Mouse (Mus musculus): Measurements from ENCODE around the gene Mospd3. TPM values are rescaled to one million over a fixed set of nuclear protein-coding genes. Genes with fewer than 3 reads are reported as not detected.

Mospd3 gene
- total and polyA plus RNA-seq, 2 experiments from 2014 or later: 5.8 to 67.9 TPM

DNA sequence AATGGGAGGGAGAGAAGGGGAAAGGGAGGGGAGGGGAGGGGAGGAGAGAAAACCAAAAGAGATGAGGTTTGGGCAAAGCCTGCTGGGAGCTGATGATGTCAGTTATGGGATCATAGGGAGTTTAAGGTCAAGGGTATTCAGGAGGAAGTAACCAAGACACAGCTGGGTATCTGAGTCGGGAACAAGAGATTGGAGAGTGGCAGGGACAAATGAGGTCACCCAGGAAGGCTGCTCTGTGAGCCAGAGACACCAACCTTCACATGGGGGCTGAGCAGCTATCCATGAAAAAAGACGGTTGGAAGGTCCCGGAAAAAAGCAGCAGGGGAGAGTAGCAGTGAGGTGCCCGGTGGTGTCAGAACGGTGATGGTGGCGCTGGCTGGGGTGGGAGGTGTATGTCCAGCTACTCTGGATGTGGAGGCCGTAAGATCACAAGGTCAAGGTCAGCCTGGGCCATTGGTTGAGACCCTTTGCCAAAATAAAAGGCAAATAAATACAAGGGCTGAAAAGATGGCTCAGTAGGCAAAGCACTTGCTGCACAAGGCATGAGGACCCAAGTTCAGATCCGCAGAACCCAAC lies 32.5 kb downstream of the Mospd3 start:
- ATAC-seq: no peak
- no peak for DNase-seq
- H3K36me3 ChIP-seq (ENCODE audit: insufficient read depth): peaks cover 21% of the 10 kb centered on the region
- no peak overlapping the region for H3K4me2 ChIP-seq (ENCODE audit: low read depth)
- no peak overlapping the region for H3K27ac ChIP-seq (ENCODE audit: low read depth, low read length)
- no peaks in the 10 kb centered on the region for H3K9me3 ChIP-seq (ENCODE audit: low read length)
- H3K27me3 ChIP-seq (ENCODE audit: insufficient read depth, low read length): no peaks in the 10 kb centered on the region
- TF ChIP-seq CTCF (IDR thresholded peaks at IDR 0.05; ENCODE audit: low read depth): no peak
- H3K4me3 ChIP-seq (ENCODE audit: low read depth, low read length): no peak overlapping the region
- 82% methylated on average over 8 of the region's 8 CpGs for WGBS
- no peaks in the 10 kb centered on the region for H3K4me1 ChIP-seq (ENCODE audit: insufficient read depth)
- H3K9ac ChIP-seq: no peak overlapping the region

DNA sequence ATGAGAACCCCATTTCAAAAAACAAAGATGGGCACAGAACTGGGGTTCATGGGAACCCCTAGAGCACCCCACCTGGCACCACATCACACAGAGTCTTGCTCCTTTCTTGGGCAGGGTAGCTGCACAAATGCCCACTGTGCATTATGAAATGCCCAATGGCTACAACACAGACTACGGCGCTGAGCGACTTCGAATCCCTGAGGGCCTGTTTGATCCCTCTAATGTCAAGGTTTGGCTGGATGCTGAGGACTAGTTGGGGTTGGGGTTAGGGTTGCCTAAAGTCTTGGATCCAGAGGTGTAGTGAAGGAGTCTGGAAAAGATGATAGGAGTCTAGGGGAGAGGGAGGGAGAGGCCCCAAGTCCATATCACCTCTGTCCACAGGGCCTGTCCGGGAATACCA lies 34.4 kb downstream of the Mospd3 start:
- 93% methylated on average over 5 of the region's 5 CpGs for WGBS
- no peak overlapping the region for H3K9ac ChIP-seq
- peaks cover 21% of the 10 kb centered on the region for H3K36me3 ChIP-seq (ENCODE audit: insufficient read depth)
- no peak for TF ChIP-seq CTCF (IDR thresholded peaks at IDR 0.05; ENCODE audit: low read depth)
- no peaks in the 10 kb centered on the region for H3K27me3 ChIP-seq (ENCODE audit: insufficient read depth, low read length)
- H3K27ac ChIP-seq (ENCODE audit: low read depth, low read length): no peak overlapping the region
- H3K4me2 ChIP-seq (ENCODE audit: low read depth): no peak overlapping the region
- no peak overlapping the region for H3K4me3 ChIP-seq (ENCODE audit: low read depth, low read length)
- no peaks in the 10 kb centered on the region for H3K4me1 ChIP-seq (ENCODE audit: insufficient read depth)
- no peak for DNase-seq
- ATAC-seq: no peak
- H3K9me3 ChIP-seq (ENCODE audit: low read length): no peaks in the 10 kb centered on the region

DNA sequence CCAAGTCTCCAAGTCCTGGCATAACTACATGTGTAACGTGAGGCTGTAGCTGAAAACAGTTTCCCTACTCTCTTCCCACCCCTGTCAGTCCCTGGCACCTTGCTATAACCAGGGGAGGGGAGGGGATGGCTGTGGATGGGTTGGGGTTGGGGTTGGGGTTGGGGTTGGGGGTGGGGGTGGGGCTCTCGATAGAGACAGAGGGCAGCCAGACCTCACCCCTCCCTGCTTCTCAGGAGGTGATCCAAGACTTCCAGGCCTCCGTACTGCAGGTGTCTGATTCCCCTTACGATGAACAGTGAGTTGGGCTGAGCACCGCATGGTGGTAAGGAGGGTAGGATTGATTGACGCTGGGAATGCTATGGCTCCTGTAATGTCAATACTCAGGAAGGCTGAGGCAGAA lies 35.1 kb downstream of the Mospd3 start:
- no peak overlapping the region for H3K4me2 ChIP-seq (ENCODE audit: low read depth)
- no peak overlapping the region for H3K9ac ChIP-seq
- no peaks in the 10 kb centered on the region for H3K9me3 ChIP-seq (ENCODE audit: low read length)
- no peaks in the 10 kb centered on the region for H3K4me1 ChIP-seq (ENCODE audit: insufficient read depth)
- H3K27ac ChIP-seq (ENCODE audit: low read depth, low read length): no peak overlapping the region
- WGBS: 73% methylated on average over 6 of the region's 6 CpGs
- peaks cover 21% of the 10 kb centered on the region for H3K36me3 ChIP-seq (ENCODE audit: insufficient read depth)
- ATAC-seq: no peak
- TF ChIP-seq CTCF (IDR thresholded peaks at IDR 0.05; ENCODE audit: low read depth): no peak
- no peak overlapping the region for H3K4me3 ChIP-seq (ENCODE audit: low read depth, low read length)
- no peaks in the 10 kb centered on the region for H3K27me3 ChIP-seq (ENCODE audit: insufficient read depth, low read length)
- DNase-seq: no peak

DNA sequence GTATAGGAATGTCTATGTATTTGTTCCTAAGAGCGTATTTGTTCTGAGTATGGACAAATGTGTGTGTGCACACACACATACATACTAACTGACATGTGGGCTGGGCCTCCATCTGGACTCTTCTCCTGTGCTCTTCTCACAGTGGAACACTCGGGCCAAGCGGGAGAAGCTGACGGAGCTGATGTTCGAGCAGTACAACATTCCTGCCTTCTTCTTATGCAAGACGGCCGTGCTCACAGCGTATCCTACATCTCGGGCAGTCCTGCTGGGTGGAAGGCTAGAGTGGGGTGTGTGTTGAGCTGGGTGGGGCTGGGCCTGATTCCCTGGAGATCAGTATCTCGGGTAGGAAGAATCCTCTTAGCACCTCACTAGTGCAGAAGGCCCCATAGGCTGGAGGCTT lies 37.9 kb downstream of the Mospd3 start:
- Histone ChIP-seq H3K27ac (ENCODE audit: low read depth, low read length) (no peak overlapping the region), H3K4me2 (ENCODE audit: low read depth) (no peak overlapping the region), H3K4me1 (ENCODE audit: insufficient read depth) (no peaks in the 10 kb centered on the region), H3K4me3 (ENCODE audit: low read depth, low read length) (no peak overlapping the region), H3K9me3 (ENCODE audit: low read length) (no peaks in the 10 kb centered on the region), H3K27me3 (ENCODE audit: insufficient read depth, low read length) (no peaks in the 10 kb centered on the region), H3K9ac (no peak overlapping the region), H3K36me3 (ENCODE audit: insufficient read depth) (peaks cover 28% of the 10 kb centered on the region)
- WGBS: 75% methylated on average over 10 of the region's 10 CpGs
- DNase-seq: no peak
- no peak for ATAC-seq
- no peak for TF ChIP-seq CTCF (IDR thresholded peaks at IDR 0.05; ENCODE audit: low read depth)

DNA sequence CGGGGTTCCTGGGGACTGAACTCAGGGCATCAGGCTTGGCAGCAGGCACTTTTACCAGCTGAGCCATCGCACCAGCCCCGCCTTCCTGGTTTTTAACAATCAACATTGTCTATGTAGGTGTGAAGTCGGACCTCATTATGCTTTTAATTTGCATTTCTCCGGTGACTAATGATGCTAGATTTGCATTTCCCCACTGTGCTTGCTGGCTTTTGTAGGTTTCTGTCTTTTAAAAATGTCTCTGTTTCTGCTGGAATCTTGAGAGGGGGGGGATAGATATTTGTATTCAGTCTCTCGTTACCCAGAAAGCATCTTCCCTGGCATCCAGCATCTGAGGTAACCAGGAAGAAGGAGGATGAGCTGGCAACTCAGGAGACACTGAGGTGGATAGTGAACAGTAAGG lies 39.3 kb downstream of the Mospd3 start:
- ATAC-seq (no peak), DNase-seq (no peak)
- H3K4me3 ChIP-seq (ENCODE audit: low read depth, low read length): no peak overlapping the region
- H3K4me2 ChIP-seq (ENCODE audit: low read depth): no peak overlapping the region
- no peak overlapping the region for H3K9ac ChIP-seq
- TF ChIP-seq CTCF (IDR thresholded peaks at IDR 0.05; ENCODE audit: low read depth): no peak
- WGBS: 32% methylated on average over 6 of the region's 6 CpGs
- H3K9me3 ChIP-seq (ENCODE audit: low read length): no peaks in the 10 kb centered on the region
- peaks cover 25% of the 10 kb centered on the region for H3K36me3 ChIP-seq (ENCODE audit: insufficient read depth)
- no peaks in the 10 kb centered on the region for H3K27me3 ChIP-seq (ENCODE audit: insufficient read depth, low read length)
- no peaks in the 10 kb centered on the region for H3K4me1 ChIP-seq (ENCODE audit: insufficient read depth)
- no peak overlapping the region for H3K27ac ChIP-seq (ENCODE audit: low read depth, low read length)

DNA sequence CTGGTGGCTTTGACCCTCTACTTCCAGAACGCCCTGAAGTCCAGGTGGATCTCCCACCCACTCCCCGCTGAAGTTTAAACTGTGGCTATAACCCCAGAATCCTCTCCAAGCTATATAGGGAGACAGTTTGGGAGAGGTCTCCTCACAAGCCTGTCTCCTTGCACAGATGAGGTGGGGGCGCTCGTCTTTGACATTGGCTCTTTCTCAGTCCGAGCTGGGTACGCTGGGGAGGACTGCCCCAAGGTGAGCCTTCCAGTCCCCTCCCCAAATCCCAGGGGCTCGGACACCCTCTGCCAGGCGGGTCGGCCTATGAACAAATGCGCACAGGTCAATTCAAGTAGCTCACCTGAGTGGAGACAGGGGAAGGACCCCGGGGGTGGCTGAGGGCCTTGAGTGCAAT lies 47.0 kb downstream of the Mospd3 start:
- Histone ChIP-seq H3K9ac (peak overlapping the region; percentile 81), H3K4me2 (ENCODE audit: low read depth) (peak overlapping the region; percentile 73), H3K4me1 (ENCODE audit: insufficient read depth) (peaks cover 8% of the 10 kb centered on the region; the same call in 1 of the 2 replicates), H3K9me3 (ENCODE audit: low read length) (no peaks in the 10 kb centered on the region), H3K27ac (ENCODE audit: low read depth, low read length) (peak overlapping the region; percentile 73; the same call in 1 of the 2 replicates), H3K27me3 (ENCODE audit: insufficient read depth, low read length) (no peaks in the 10 kb centered on the region), H3K4me3 (ENCODE audit: low read depth, low read length) (peak overlapping the region; percentile 72), H3K36me3 (ENCODE audit: insufficient read depth) (no peaks in the 10 kb centered on the region)
- WGBS: 50% methylated on average over 11 of the region's 11 CpGs
- DNase-seq (no peak), ATAC-seq (peak; percentile 23)
- no peak for TF ChIP-seq CTCF (IDR thresholded peaks at IDR 0.05; ENCODE audit: low read depth)

DNA sequence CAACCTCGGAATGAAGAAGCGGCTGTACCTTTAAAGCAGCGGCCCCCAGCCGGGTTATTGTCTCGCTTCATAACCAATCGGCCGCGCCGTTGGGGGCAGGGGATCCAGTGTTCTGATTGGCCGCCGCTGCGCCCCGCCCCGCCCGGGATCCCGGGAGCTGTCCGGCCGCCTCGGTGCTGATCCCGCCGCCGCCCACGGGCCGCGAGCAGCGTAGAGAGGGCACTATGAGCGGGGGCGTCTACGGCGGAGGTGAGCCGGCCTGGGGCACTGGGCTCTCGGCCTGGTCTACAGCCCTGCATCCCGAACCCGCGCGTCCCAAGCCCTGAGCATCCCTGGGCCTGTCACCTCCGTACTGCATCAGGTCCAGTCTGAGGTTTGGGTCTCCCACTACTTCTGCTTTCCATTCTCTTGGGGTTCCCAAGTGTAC lies 47.4 kb downstream of the Mospd3 start, which contains the start of gene Actl6b:
Gene Actl6b (plus strand): TSS at position 107 of the 427 bp plus-strand sequence.
- ATAC-seq: peak; percentile 97
- Histone ChIP-seq H3K36me3 (ENCODE audit: insufficient read depth) (no peaks in the 10 kb centered on the region), H3K9ac (peak within 1 kb of the TSS; percentile 81), H3K4me3 (ENCODE audit: low read depth, low read length) (peak within 1 kb of the TSS; percentile 72), H3K4me1 (ENCODE audit: insufficient read depth) (peaks cover 8% of the 10 kb centered on the region; the same call in 1 of the 2 replicates), H3K27ac (ENCODE audit: low read depth, low read length) (peak within 1 kb of the TSS; percentile 73), H3K9me3 (ENCODE audit: low read length) (no peaks in the 10 kb centered on the region), H3K27me3 (ENCODE audit: insufficient read depth, low read length) (no peaks in the 10 kb centered on the region), H3K4me2 (ENCODE audit: low read depth) (peak within 1 kb of the TSS; percentile 73)
- TF ChIP-seq CTCF (IDR thresholded peaks at IDR 0.05; ENCODE audit: low read depth): no peak
- peak; percentile 94 for DNase-seq
- WGBS: 3% methylated on average over 37 of the region's 37 CpGs

All from forebrain, postnatal 0 days (tissue).